Mouse (Mus musculus) cerebellum, adult 2 months (tissue): ENCODE results near the gene Ech1. TPM values are rescaled to one million over a fixed set of nuclear protein-coding genes. Genes with fewer than 3 reads are reported as not detected.

Source experiments
- DNase-seq, 2 experiments: peaks; one replicate each; pipeline ENCODE4 v3.0.0; 2021
- H3K27ac ChIP-seq: fragments of 200-500 bp; 2 replicates; pipeline ENCODE4 v1.5.1; 2012; ENCODE audit warnings: low read length, control low read depth, inconsistent platforms; ENCODE audit not compliant: insufficient read depth
- H3K27me3 ChIP-seq: fragments of 200-500 bp; 2 replicates; pipeline ENCODE4 v1.6.1; 2012; ENCODE audit warnings: inconsistent platforms, mild to moderate bottlenecking, low read length, moderate library complexity; ENCODE audit not compliant: control insufficient read depth, insufficient read depth
- H3K4me1 ChIP-seq: fragments of 200-500 bp; 2 replicates; pipeline ENCODE4 v1.6.1; 2011; ENCODE audit warnings: low read length; ENCODE audit not compliant: control insufficient read depth, insufficient read depth
- H3K4me3 ChIP-seq: fragments of 200-500 bp; replicated peaks from 2 replicates; pipeline ENCODE3; 2011; ENCODE audit warnings: mild to moderate bottlenecking, low read depth, low read length, control low read depth; ENCODE audit not compliant: insufficient read depth
- CTCF ChIP-seq: fragments of 200-500 bp; IDR thresholded peaks from 2 replicates; pipeline ENCODE4 v1.5.1; 2011; ENCODE audit warnings: low read depth, mild to moderate bottlenecking, control low read depth, low read length, moderate library complexity, borderline replicate concordance; ENCODE audit not compliant: insufficient read depth
- POLR2A ChIP-seq: fragments of 200-500 bp; IDR thresholded peaks from 2 replicates; pipeline ENCODE4 v1.6.1; 2011; ENCODE audit warnings: low read length, control low read depth, borderline replicate concordance; ENCODE audit not compliant: insufficient read depth
- WGBS: fragments of 180-500 bp; shearing (Covaris S2); methylation state at CpG from one replicate; pipeline ENCODE4 v1.1.7; 2018; 5-methylcytosine and 5-hydroxymethylcytosine counted together
- polyA plus RNA-seq: library from polyadenylated mRNA; depleted of rRNA; stranded (reverse); fragments of >200 nt; gene quantifications from 2 replicates; pipeline ENCODE4 v1.2.3, GENCODE M21; 2012; rRNA removed

The Ech1 gene
- polyA plus RNA-seq, 1 experiment, result 106 TPM

DNA sequence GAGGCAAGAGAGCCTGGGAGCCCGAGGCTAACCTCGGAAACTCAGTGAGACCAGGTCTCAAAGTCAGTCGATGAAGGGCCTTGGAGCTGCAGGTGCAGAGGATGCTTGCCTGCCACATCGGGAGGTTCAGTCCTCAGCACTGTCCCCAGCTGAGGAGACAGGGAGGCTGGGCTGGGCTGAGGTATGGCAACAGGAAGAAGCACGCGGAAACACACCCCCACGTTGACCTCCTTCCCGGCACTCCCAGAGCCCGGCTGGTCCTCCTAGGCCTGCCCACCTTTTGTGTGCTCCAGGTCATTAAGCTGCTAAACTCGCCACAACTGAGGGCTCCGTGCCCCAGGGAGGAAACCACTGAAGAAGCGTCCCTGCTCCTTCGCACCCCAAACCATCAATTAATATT is 56.2 kb downstream of the Ech1 start, which contains the start of gene Capn12:
Gene Capn12, plus strand, starts transcription at position 224 of the 400 bp plus-strand sequence.
- TF ChIP-seq POLR2A, result no peak
- TF ChIP-seq CTCF, result no peak
- Histone ChIP-seq H3K4me1 (no peaks in the 10 kb centered on the region), H3K27me3 (no peaks in the 10 kb centered on the region), H3K27ac (no peak within 1 kb of the TSS), H3K4me3 (no peak within 1 kb of the TSS)
- DNase-seq, result no peak
- WGBS, result 57% methylated on average over 13 of the region's 13 CpGs

Other genes starting within 250 kb of the Ech1 start
- gene Samd4b, start 227.1 kb upstream of the Ech1 start, polyA plus RNA-seq, result 54.1 and 54.9 TPM in 2 replicates
- gene Pak4, start 227.0 kb upstream of the Ech1 start, polyA plus RNA-seq, result 8.3 and 8.5 TPM in 2 replicates
- 0.90 and 1.4 TPM in 2 replicates for gene Acp7, start 193.9 kb upstream of the Ech1 start, polyA plus RNA-seq
- gene Fbxo27, start 132.4 kb upstream of the Ech1 start, polyA plus RNA-seq, result 66.4 and 68.8 TPM in 2 replicates
- 6.7 TPM in 2 replicates for gene Fbxo17, start 108.4 kb upstream of the Ech1 start, polyA plus RNA-seq
- 101 and 113 TPM in 2 replicates for gene Mrps12, start 83.4 kb upstream of the Ech1 start, polyA plus RNA-seq
- 21.5 and 23.8 TPM in 2 replicates for gene Sars2, start 83.2 kb upstream of the Ech1 start, polyA plus RNA-seq
- 1.6 and 3.1 TPM in 2 replicates for gene Ccer2, start 69.0 kb upstream of the Ech1 start, polyA plus RNA-seq
- gene Sirt2, start 58.5 kb upstream of the Ech1 start, polyA plus RNA-seq, result 282 and 298 TPM in 2 replicates
- gene Nfkbib, start 57.7 kb upstream of the Ech1 start, polyA plus RNA-seq, result 39.6 and 40.0 TPM in 2 replicates
- gene Rinl, start 36.2 kb upstream of the Ech1 start, polyA plus RNA-seq, result 3.0 and 3.1 TPM in 2 replicates
- gene Hnrnpl, start 16.7 kb upstream of the Ech1 start, polyA plus RNA-seq, result 366 and 379 TPM in 2 replicates
- 6.9 and 8.3 TPM in 2 replicates for gene Lgals4, start 8.6 kb downstream of the Ech1 start, polyA plus RNA-seq
- gene Lgals7, start 38.6 kb downstream of the Ech1 start, polyA plus RNA-seq, result 0.16 TPM in 1 of 2 replicates, not detected in the other
- gene Capn12, start 56.2 kb downstream of the Ech1 start, polyA plus RNA-seq, result 0.41 and 0.46 TPM in 2 replicates
- gene Actn4, start 137.1 kb downstream of the Ech1 start, polyA plus RNA-seq, result 129 and 135 TPM in 2 replicates
- 322 and 331 TPM in 2 replicates for gene Eif3k, start 156.6 kb downstream of the Ech1 start, polyA plus RNA-seq
- gene Map4k1, start 156.8 kb downstream of the Ech1 start, polyA plus RNA-seq, result 1.2 and 1.3 TPM in 2 replicates